Mouse (Mus musculus) heart, adult 2 months (tissue): ENCODE data around the gene C2cd5. TPM values are rescaled to one million over a fixed set of nuclear protein-coding genes. Genes with fewer than 3 reads are reported as not detected.
"Not testable (repeated sequence)": the region's sequence is repeated elsewhere in the genome, so short reads cannot be mapped to it uniquely, and the experiment has no call there.

Experiments
- DNase-seq, 2 experiments: peaks; one replicate each; pipeline ENCODE4 v3.0.0; 2021
- H3K27ac ChIP-seq: fragments of 200-600 bp; 2 replicates; pipeline ENCODE4 v1.8.1; 2022
- H3K27me3 ChIP-seq: fragments of 200-500 bp; 2 replicates; pipeline ENCODE4 v1.6.1; 2012; ENCODE audit warnings: mild to moderate bottlenecking, low read length, inconsistent platforms, mixed read lengths; ENCODE audit not compliant: control insufficient read depth, insufficient read depth
- H3K36me3 ChIP-seq: fragments of 200-500 bp; 2 replicates; pipeline ENCODE4 v1.6.1; 2012; ENCODE audit warnings: low read length, inconsistent platforms; ENCODE audit not compliant: control insufficient read depth, insufficient read depth
- H3K4me1 ChIP-seq: fragments of 200-500 bp; 2 replicates; pipeline ENCODE4 v1.6.1; 2011; ENCODE audit warnings: low read length; ENCODE audit not compliant: control insufficient read depth, insufficient read depth
- H3K4me3 ChIP-seq: fragments of 200-600 bp; 2 replicates; pipeline ENCODE4 v1.8.1; 2022
- H3K79me2 ChIP-seq: fragments of 200-500 bp; replicated peaks from 2 replicates; pipeline ENCODE4 v1.6.1; 2012; ENCODE audit warnings: mild to moderate bottlenecking, inconsistent platforms, low read length, moderate library complexity, mixed read lengths; ENCODE audit not compliant: control insufficient read depth, insufficient read depth
- H3K9ac ChIP-seq: fragments of 200-500 bp; 2 replicates; pipeline ENCODE4 v1.6.1; 2012; ENCODE audit warnings: low read depth, mild to moderate bottlenecking, control low read depth, inconsistent platforms, low read length, mixed read lengths
- CTCF ChIP-seq: fragments of 200-600 bp; IDR thresholded peaks from 2 replicates; pipeline ENCODE4 v1.8.1; 2022; ENCODE audit warnings: antibody characterized with exemption, mild to moderate bottlenecking, moderate library complexity
- EP300 ChIP-seq: fragments of 200-500 bp; IDR thresholded peaks from 2 replicates; pipeline ENCODE4 v1.6.1; 2011; ENCODE audit warnings: low read depth, low read length, control low read depth; ENCODE audit not compliant: insufficient read depth
- POLR2A ChIP-seq: fragments of 200-500 bp; IDR thresholded peaks from 2 replicates; pipeline ENCODE4 v1.6.1; 2011; ENCODE audit warnings: mild to moderate bottlenecking, low read depth, low read length, control low read depth; ENCODE audit not compliant: insufficient read depth
- WGBS: fragments of 180-500 bp; shearing (Covaris S2); methylation state at CpG from one replicate; pipeline ENCODE4 v1.1.7; 2018; 5-methylcytosine and 5-hydroxymethylcytosine counted together
- intact Hi-C: fragments of 180-260 bp; cut with DNase I; formaldehyde crosslinking; loops from one replicate; pipeline ENCODE4 v1.15.1; 2025
- polyA plus RNA-seq: library from polyadenylated mRNA; depleted of rRNA; stranded (reverse); fragments of >200 nt; gene quantifications from 2 replicates; pipeline ENCODE4 v1.2.3, GENCODE M21; 2012
- total RNA-seq, 2 experiments: library from RNA; stranded (reverse); gene quantifications; 2 replicates each; pipeline ENCODE4 v1.2.3; 2021

C2cd5 gene
- total and polyA plus RNA-seq, 3 experiments: 8.6 to 10.7 (median 9.9) TPM

DNA sequence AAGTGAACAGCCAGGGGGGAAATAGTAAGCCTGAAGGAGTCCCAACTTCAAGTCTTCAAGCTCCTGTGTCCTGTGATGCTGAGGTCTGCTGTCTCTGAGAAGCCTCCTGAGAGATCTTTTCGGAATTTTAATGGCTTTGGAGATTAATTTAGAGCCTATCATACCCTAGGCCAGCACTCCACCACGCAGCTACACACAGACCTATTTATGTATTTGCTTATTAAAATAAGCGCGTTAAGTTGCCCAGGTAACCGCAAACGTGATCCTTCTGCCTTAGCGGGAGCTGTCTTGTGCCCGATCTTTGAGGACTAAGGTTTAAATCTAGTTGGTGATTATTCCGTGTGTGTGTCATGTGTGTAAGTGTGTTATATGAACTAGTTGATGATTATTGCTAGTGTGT, 43.4 kb upstream of the C2cd5 start:
- no peak overlapping the region for H3K4me3 ChIP-seq
- WGBS: 88% methylated on average over 9 of the region's 9 CpGs
- intact Hi-C loops: no loop called here
- H3K27ac ChIP-seq: no peak overlapping the region
- no peaks in the 10 kb centered on the region for H3K4me1 ChIP-seq
- H3K27me3 ChIP-seq: no peaks in the 10 kb centered on the region; the same call in 1 of the 2 replicates
- no peaks in the 10 kb centered on the region for H3K79me2 ChIP-seq
- no peak overlapping the region for H3K9ac ChIP-seq
- no peak for DNase-seq
- TF ChIP-seq CTCF (no peak), POLR2A (no peak), EP300 (no peak)
- no peaks in the 10 kb centered on the region for H3K36me3 ChIP-seq

DNA sequence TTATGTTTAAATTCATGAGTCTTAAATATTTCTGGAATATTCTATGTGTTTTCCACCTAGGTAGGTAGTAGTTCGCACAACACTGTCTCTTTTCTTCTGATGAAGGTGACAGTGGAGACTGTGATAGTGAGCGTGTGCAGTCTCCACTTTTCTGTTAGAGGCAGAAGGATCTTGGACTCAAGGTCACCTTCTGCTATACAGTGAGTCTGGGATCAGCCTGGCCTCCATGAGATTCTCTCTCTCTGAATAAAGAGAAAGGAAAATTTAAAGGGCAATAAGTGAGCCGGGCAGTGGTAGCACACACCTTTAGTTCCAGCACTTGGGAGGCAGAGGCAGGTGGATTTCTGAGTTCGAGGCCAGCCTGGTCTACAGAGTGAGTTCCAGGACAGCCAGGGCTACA, 42.9 kb upstream of the C2cd5 start:
- no peak for TF ChIP-seq POLR2A
- no peak for TF ChIP-seq CTCF

DNA sequence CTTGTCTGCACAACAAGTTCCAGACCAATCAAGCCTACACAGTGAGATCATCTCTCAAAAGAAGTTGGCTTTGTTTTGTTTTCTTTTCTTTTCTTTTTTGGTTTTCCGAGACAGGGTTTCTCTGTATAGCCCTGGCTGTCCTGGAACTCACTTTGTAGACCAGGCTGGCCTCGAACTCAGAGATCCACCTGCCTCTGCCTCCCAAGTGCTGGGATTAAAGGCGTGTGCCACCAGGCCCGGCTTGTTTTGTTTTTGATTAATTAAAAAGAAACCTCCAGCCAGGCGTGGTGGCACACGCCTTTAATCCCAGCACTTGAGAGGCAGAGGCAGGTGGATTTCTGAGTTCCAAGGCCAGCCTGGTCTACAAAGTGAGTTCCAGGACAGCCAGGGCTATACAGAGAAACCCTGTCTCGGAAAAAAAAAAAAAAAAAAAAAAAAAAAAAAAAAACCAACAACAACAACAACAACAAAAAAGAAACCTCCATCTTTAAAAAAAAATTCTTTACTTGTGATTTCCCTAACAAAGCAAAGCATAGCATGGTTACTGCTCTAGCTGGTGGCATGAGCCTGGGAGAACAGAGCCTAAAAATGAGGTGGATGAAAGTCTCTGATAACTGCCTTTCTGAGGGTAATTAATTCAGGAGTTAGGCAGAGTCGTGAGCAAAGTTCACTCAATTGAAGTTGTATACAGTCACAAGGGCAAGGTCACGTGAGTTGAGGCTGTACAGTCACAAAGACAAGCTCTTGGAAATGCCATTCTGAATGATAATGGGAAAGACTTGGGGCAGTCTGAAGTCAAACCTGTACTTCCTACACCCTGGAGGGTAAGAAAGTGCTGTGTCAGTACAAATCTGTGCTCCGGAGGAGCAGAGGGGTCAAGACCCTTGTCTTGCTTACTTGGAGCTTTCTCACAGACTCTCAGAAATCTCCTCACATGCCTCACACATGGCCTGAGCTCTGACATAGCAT, 42.0 kb upstream of the C2cd5 start:
- intact Hi-C loops, H3K4me3 ChIP-seq, H3K27me3 ChIP-seq, H3K4me1 ChIP-seq, H3K27ac ChIP-seq, H3K9ac ChIP-seq, H3K36me3 ChIP-seq, DNase-seq, H3K79me2 ChIP-seq: not testable (repeated sequence)
- WGBS: 86% methylated on average over 10 of the region's 10 CpGs

More for the DNA sequence above, 42.9 kb upstream of the C2cd5 start:
- Histone ChIP-seq H3K27ac (no peak overlapping the region), H3K36me3 (no peaks in the 10 kb centered on the region), H3K79me2 (no peaks in the 10 kb centered on the region), H3K27me3 (no peaks in the 10 kb centered on the region; the same call in 1 of the 2 replicates), H3K4me1 (no peaks in the 10 kb centered on the region), H3K9ac (no peak overlapping the region), H3K4me3 (no peak overlapping the region)
- intact Hi-C loops: no loop called here
- DNase-seq: no peak
- WGBS: 91% methylated on average over 4 of the region's 4 CpGs

DNA sequence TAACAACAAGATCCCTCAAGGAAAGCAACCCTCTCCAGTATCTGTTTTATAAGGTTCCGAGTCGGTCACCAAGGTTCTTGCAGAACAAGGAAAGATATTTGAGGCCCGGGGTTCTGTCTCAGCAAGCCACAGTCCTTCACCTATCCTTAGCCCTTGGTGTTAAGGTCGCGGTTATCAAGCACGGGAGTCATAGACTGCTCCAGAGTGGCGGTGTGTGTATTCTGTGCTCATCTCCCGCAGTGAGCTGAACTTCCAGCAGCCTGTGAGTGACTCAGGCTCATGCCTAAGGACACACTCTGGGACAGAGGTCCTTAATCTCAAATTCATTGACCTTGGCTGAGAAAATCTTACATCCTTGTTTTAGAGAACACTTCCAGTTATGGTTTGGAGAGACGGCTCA, 40.9 kb upstream of the C2cd5 start:
- H3K27ac ChIP-seq: no peak overlapping the region
- no peak for DNase-seq
- no peak overlapping the region for H3K9ac ChIP-seq
- H3K4me1 ChIP-seq: no peaks in the 10 kb centered on the region
- 79% methylated on average over 9 of the region's 9 CpGs for WGBS
- H3K79me2 ChIP-seq: no peaks in the 10 kb centered on the region
- intact Hi-C loops: no loop called here
- no peaks in the 10 kb centered on the region for H3K36me3 ChIP-seq
- H3K27me3 ChIP-seq: no peaks in the 10 kb centered on the region; the same call in 1 of the 2 replicates
- H3K4me3 ChIP-seq: no peak overlapping the region
- TF ChIP-seq CTCF (no peak), EP300 (no peak), POLR2A (no peak)

DNA sequence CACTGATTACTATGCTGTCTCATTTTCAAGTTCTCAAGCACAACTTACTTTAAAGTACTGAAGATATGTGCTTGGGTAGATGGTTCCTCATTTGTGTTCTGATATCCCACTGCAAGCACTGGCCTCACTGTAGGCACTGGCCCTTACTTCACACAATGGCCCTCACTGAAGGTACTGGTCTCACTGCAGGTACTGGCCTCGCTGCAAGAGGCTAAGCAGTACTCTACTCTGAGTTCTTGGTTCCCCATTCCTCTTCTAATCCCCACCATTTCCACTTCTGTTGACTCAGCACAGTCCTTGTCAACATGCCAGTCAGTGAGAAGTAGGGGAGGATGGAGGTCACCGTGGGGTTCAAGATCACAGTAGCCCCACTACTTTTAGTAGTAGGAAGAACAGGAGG, 39.5 kb upstream of the C2cd5 start:
- TF ChIP-seq POLR2A (no peak), CTCF (no peak), EP300 (no peak)
- H3K4me1 ChIP-seq: no peaks in the 10 kb centered on the region
- no peaks in the 10 kb centered on the region; the same call in 1 of the 2 replicates for H3K27me3 ChIP-seq
- no peak overlapping the region for H3K4me3 ChIP-seq
- DNase-seq: no peak
- no peaks in the 10 kb centered on the region for H3K79me2 ChIP-seq
- no peak overlapping the region for H3K9ac ChIP-seq
- H3K36me3 ChIP-seq: no peaks in the 10 kb centered on the region
- H3K27ac ChIP-seq: no peak overlapping the region
- intact Hi-C loops: no loop called here
- WGBS: 83% methylated on average over 2 of the region's 2 CpGs

DNA sequence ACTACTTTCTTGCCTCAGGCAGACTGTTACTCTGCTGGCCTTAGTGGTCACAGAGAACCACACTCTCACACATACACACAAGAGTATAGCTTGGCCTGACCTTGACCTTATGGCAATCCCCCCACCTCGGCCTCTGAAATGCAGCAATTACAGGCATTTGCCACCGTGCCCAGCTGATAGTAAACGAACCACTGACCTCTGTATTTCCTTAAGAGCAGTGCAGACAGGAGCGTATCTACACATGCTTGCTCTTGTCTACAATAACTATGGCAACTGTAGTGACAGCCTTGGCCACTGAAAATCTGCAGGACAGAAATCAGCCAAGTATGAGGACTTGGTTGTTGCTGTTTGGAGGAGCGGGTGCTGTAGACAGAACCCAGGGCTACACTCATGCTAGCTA, 37.4 kb upstream of the C2cd5 start:
- Histone ChIP-seq H3K36me3 (no peaks in the 10 kb centered on the region), H3K79me2 (no peaks in the 10 kb centered on the region), H3K27me3 (no peaks in the 10 kb centered on the region), H3K4me3 (no peak overlapping the region), H3K27ac (no peak overlapping the region), H3K9ac (no peak overlapping the region), H3K4me1 (no peaks in the 10 kb centered on the region)
- DNase-seq: no peak
- 60% methylated on average over 5 of the region's 5 CpGs for WGBS
- intact Hi-C loops: no loop called here
- TF ChIP-seq EP300 (no peak), POLR2A (no peak), CTCF (no peak)
